Mouse (Mus musculus) heart, adult 2 months (tissue): ENCODE results near the gene Unc45b.

Experiments used
- CTCF ChIP-seq: fragments of 200-600 bp; IDR thresholded peaks from 2 replicates; pipeline ENCODE4 v1.8.1; 2022; ENCODE audit warnings: antibody characterized with exemption, mild to moderate bottlenecking, moderate library complexity
- POLR2A ChIP-seq: fragments of 200-500 bp; IDR thresholded peaks from 2 replicates; pipeline ENCODE4 v1.6.1; 2011; ENCODE audit warnings: mild to moderate bottlenecking, low read depth, low read length, control low read depth; ENCODE audit not compliant: insufficient read depth

GRCm38 (mm10) chr11:82866850-82867564 is 43.3 kb upstream of the Unc45b start:
- TF ChIP-seq CTCF (no peak), POLR2A (no peak)
